Mouse (Mus musculus) brain, embryonic 14.5 days (tissue): ENCODE measurements around the gene Txnrd2. TPM values are rescaled to one million over a fixed set of nuclear protein-coding genes. Genes with fewer than 3 reads are reported as not detected.
A peak's percentile ranks its signal among the peaks of the same experiment; 100 is the strongest.

Source experiments
- DNase-seq: peaks from one replicate; pipeline ENCODE4 v3.0.0-alpha.2; 2011; ENCODE audit warnings: low read depth
- CTCF ChIP-seq: fragments of 200-500 bp; IDR thresholded peaks from 2 replicates; pipeline ENCODE4 v1.5.1; 2012; ENCODE audit warnings: inconsistent platforms, mild to moderate bottlenecking, moderate library complexity, borderline replicate concordance; ENCODE audit not compliant: insufficient read depth, insufficient read length; ENCODE audit errors: extremely low read depth
- POLR2A ChIP-seq: fragments of 200-500 bp; IDR thresholded peaks from 2 replicates; pipeline ENCODE4 v1.6.1; 2012; ENCODE audit warnings: mild to moderate bottlenecking, inconsistent platforms, borderline replicate concordance; ENCODE audit not compliant: poor library complexity, insufficient read depth, insufficient read length, severe bottlenecking; ENCODE audit errors: extremely low read depth
- polyA plus RNA-seq: library from polyadenylated mRNA; depleted of rRNA; stranded (reverse); fragments of >200 nt; gene quantifications from 2 replicates; pipeline ENCODE4 v1.2.3, GENCODE M21; 2012; rRNA removed

Txnrd2 gene
- 18.5 and 19.5 TPM in 2 replicates for polyA plus RNA-seq

GRCm38 (mm10) chr16:18426215-18426791 lies at the start of gene Txnrd2:
Gene Txnrd2 (plus strand): TSS chr16:18426384.
- TF ChIP-seq POLR2A = peak; percentile 42; the same call in 1 of the 2 replicates
- peak; percentile 16; the same call in 1 of the 2 replicates for TF ChIP-seq CTCF
- DNase-seq = peak; percentile 65

GRCm38 (mm10) chr16:18377203-18377602 lies 49.0 kb upstream of the Txnrd2 start:
- no peak for DNase-seq
- no peak for TF ChIP-seq POLR2A
- no peak for TF ChIP-seq CTCF

GRCm38 (mm10) chr16:18378489-18378888 lies 47.7 kb upstream of the Txnrd2 start:
- TF ChIP-seq POLR2A (no peak), CTCF (no peak)
- no peak for DNase-seq

GRCm38 (mm10) chr16:18379338-18380001 lies 46.7 kb upstream of the Txnrd2 start:
- TF ChIP-seq POLR2A (no peak), CTCF (no peak)
- peak; percentile 42 for DNase-seq

- no peak for TF ChIP-seq CTCF
- DNase-seq = peak; percentile 96
Measured at GRCm38 (mm10) chr16:18380495-18381063, 45.6 kb upstream of the Txnrd2 start.

GRCm38 (mm10) chr16:18381621-18382258 lies 44.4 kb upstream of the Txnrd2 start:
- TF ChIP-seq POLR2A = no peak
- no peak for TF ChIP-seq CTCF
- peak; percentile 94 for DNase-seq

- no peak for DNase-seq
- TF ChIP-seq POLR2A (no peak), CTCF (no peak)
Measured at GRCm38 (mm10) chr16:18383045-18383726, 43.0 kb upstream of the Txnrd2 start.

GRCm38 (mm10) chr16:18383756-18384155 lies 42.4 kb upstream of the Txnrd2 start:
- no peak for DNase-seq
- TF ChIP-seq POLR2A (no peak), CTCF (no peak)

GRCm38 (mm10) chr16:18384211-18384610 lies 42.0 kb upstream of the Txnrd2 start:
- peak; percentile 63 for DNase-seq
- TF ChIP-seq CTCF = no peak
- no peak for TF ChIP-seq POLR2A

GRCm38 (mm10) chr16:18384659-18385058 lies 41.5 kb upstream of the Txnrd2 start:
- no peak for DNase-seq
- no peak for TF ChIP-seq CTCF

- TF ChIP-seq POLR2A = no peak
- TF ChIP-seq CTCF = no peak
- DNase-seq = no peak
Measured at GRCm38 (mm10) chr16:18385411-18385810, 40.8 kb upstream of the Txnrd2 start.

- TF ChIP-seq CTCF (no peak), POLR2A (no peak)
- DNase-seq = peak; percentile 66
Measured at GRCm38 (mm10) chr16:18386451-18386850, 39.7 kb upstream of the Txnrd2 start.

- TF ChIP-seq CTCF (no peak), POLR2A (no peak)
- no peak for DNase-seq
Measured at GRCm38 (mm10) chr16:18386972-18387371, 39.2 kb upstream of the Txnrd2 start.
